Mouse (Mus musculus): ENCODE results near the gene Tmem109. TPM values are rescaled to one million over a fixed set of nuclear protein-coding genes. Genes with fewer than 3 reads are reported as not detected.
A peak's percentile ranks its signal among the peaks of the same experiment; 100 is the strongest.

Tmem109 gene
- polyA plus RNA-seq, 1 experiment from 2014 or later, result 50.7 TPM

DNA sequence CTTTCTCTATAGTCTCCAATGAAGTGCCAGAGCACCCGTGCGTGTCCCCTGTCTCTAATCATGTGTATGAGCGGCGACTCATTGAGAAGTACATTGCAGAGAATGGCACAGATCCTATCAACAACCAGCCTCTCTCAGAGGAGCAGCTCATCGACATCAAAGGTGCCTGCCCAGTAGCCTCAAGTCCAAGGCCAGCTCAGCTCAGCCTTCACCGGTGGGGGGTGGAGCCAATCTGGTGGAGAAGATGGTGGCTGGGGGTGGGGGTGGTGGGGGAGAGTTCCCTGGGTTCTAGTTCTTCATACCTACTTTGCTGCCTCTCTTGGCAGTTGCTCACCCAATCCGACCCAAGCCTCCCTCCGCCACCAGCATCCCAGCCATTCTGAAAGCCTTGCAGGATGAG, 15.7 kb upstream of the Tmem109 start:
- Histone ChIP-seq H3K27me3 (replicated peaks; ENCODE audit: control insufficient read depth, insufficient read depth, low read length) (no peaks in the 10 kb centered on the region), H3K9ac (ENCODE audit: low read depth, low read length) (no peak overlapping the region), H3K4me3 (ENCODE audit: low read length) (no peak overlapping the region), H3K36me3 (ENCODE audit: control insufficient read depth, insufficient read depth, low read length) (peaks cover 43% of the 10 kb centered on the region), H3K9me3 (ENCODE audit: control insufficient read depth, low read length) (no peaks in the 10 kb centered on the region), H3K4me1 (ENCODE audit: control insufficient read depth, insufficient read depth, low read depth, low read length) (peaks cover 15% of the 10 kb centered on the region), H3K27ac (ENCODE audit: low read depth, low read length) (no peak overlapping the region), H3K4me2 (ENCODE audit: low read length) (no peak overlapping the region)
- 92% methylated on average over 8 of the region's 8 CpGs for WGBS
- ATAC-seq, result no peak

- H3K9me3 ChIP-seq (ENCODE audit: control insufficient read depth, low read length), result no peaks in the 10 kb centered on the region
- peak overlapping the region; percentile 94 for H3K4me3 ChIP-seq (ENCODE audit: low read length)
- H3K36me3 ChIP-seq (ENCODE audit: control insufficient read depth, insufficient read depth, low read length), result peaks cover 37% of the 10 kb centered on the region
- H3K9ac ChIP-seq (ENCODE audit: low read depth, low read length), result no peak overlapping the region; the same call in 1 of the 2 replicates
- H3K4me1 ChIP-seq (ENCODE audit: control insufficient read depth, insufficient read depth, low read depth, low read length), result peaks cover 15% of the 10 kb centered on the region
- no peak overlapping the region for H3K27ac ChIP-seq (ENCODE audit: low read depth, low read length)
- WGBS, result 78% methylated on average over 7 of the region's 7 CpGs
- peak overlapping the region; percentile 62 for H3K4me2 ChIP-seq (ENCODE audit: low read length)
- H3K27me3 ChIP-seq (replicated peaks; ENCODE audit: control insufficient read depth, insufficient read depth, low read length), result no peaks in the 10 kb centered on the region
- no peak for ATAC-seq
Measured at GRCm38 (mm10) chr19:10896849-10897248, 15.0 kb upstream of the Tmem109 start.

GRCm38 (mm10) chr19:10895708-10896107, 13.9 kb upstream of the Tmem109 start:
- peaks cover 26% of the 10 kb centered on the region for H3K36me3 ChIP-seq (ENCODE audit: control insufficient read depth, insufficient read depth, low read length)
- H3K27me3 ChIP-seq (replicated peaks; ENCODE audit: control insufficient read depth, insufficient read depth, low read length), result no peaks in the 10 kb centered on the region
- H3K9me3 ChIP-seq (ENCODE audit: control insufficient read depth, low read length), result no peaks in the 10 kb centered on the region
- peak overlapping the region; percentile 94 for H3K4me3 ChIP-seq (ENCODE audit: low read length)
- H3K9ac ChIP-seq (ENCODE audit: low read depth, low read length), result peak overlapping the region; percentile 92
- under 1% methylated on average over 16 of the region's 16 CpGs for WGBS
- H3K4me1 ChIP-seq (ENCODE audit: control insufficient read depth, insufficient read depth, low read depth, low read length), result peaks cover 15% of the 10 kb centered on the region
- H3K27ac ChIP-seq (ENCODE audit: low read depth, low read length), result peak overlapping the region; percentile 95
- peak overlapping the region; percentile 62 for H3K4me2 ChIP-seq (ENCODE audit: low read length)
- no peak for ATAC-seq

DNA sequence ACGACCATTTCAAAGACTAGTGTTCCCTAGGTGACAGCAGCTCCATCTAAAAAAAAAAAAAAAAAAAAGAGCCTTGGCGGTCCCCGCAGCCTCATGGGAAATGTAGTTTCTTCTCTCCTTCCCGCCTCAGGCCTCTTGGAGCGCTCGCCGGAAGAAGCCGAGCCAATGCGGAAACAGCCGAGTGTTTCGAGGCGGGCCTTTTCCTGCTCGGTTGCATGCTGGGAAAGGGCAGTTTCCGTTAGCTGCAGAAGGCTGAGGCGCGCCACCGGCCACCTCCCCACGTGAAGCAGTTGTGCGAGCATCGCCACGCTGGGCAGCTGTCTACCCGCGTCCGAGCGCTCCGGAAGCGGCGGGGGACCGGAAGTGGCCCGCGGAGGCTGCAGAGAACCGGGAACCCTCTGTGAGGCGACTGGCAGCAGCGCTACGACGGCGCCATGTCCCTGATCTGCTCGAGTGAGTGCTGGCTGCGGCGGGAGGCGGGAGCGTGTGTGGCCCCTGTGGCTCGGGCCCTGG, 13.3 kb upstream of the Tmem109 start, which contains the start of gene Prpf19:
Prpf19 (plus strand) TSS at position 216 of the 513 bp plus-strand sequence.
- WGBS, result under 1% methylated on average over 43 of the region's 43 CpGs
- H3K9me3 ChIP-seq (ENCODE audit: control insufficient read depth, low read length), result no peaks in the 10 kb centered on the region
- peaks cover 15% of the 10 kb centered on the region for H3K4me1 ChIP-seq (ENCODE audit: control insufficient read depth, insufficient read depth, low read depth, low read length)
- peaks cover 19% of the 10 kb centered on the region for H3K36me3 ChIP-seq (ENCODE audit: control insufficient read depth, insufficient read depth, low read length)
- H3K4me3 ChIP-seq (ENCODE audit: low read length), result peak within 1 kb of the TSS; percentile 94
- H3K9ac ChIP-seq (ENCODE audit: low read depth, low read length), result peak within 1 kb of the TSS; percentile 92
- H3K27ac ChIP-seq (ENCODE audit: low read depth, low read length), result peak within 1 kb of the TSS; percentile 95
- ATAC-seq, result peak; percentile 97
- H3K27me3 ChIP-seq (replicated peaks; ENCODE audit: control insufficient read depth, insufficient read depth, low read length), result no peaks in the 10 kb centered on the region
- H3K4me2 ChIP-seq (ENCODE audit: low read length), result peak within 1 kb of the TSS; percentile 62

DNA sequence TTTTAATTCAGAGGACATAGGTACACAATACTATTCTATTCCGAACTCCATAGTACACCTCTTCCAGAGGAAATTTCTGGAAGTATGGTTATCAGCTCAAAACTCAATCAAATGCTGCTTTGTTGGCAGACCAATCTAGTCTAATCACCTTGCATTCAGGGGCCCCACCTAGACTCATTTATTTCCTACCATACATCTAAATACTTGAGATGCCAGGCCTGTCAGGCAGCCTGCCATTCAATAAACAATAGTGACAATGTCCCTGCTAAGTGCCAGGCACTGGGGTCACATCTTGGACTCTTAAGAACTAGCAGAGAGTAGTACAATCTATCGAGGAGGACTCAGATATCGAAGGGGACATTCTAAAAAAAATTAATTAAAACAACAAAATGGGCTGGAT, 10.4 kb upstream of the Tmem109 start:
- H3K9me3 ChIP-seq (ENCODE audit: control insufficient read depth, low read length), result no peaks in the 10 kb centered on the region
- H3K4me3 ChIP-seq (ENCODE audit: low read length), result no peak overlapping the region
- WGBS, result 91% methylated on average over 3 of the region's 3 CpGs
- no peak overlapping the region for H3K4me2 ChIP-seq (ENCODE audit: low read length)
- H3K36me3 ChIP-seq (ENCODE audit: control insufficient read depth, insufficient read depth, low read length), result no peaks in the 10 kb centered on the region
- no peak overlapping the region for H3K27ac ChIP-seq (ENCODE audit: low read depth, low read length)
- no peak overlapping the region for H3K9ac ChIP-seq (ENCODE audit: low read depth, low read length)
- H3K27me3 ChIP-seq (replicated peaks; ENCODE audit: control insufficient read depth, insufficient read depth, low read length), result no peaks in the 10 kb centered on the region
- no peak for ATAC-seq
- peaks cover 14% of the 10 kb centered on the region for H3K4me1 ChIP-seq (ENCODE audit: control insufficient read depth, insufficient read depth, low read depth, low read length)

GRCm38 (mm10) chr19:10880975-10881425, 801 bp downstream of the Tmem109 start:
- H3K4me1 ChIP-seq (ENCODE audit: control insufficient read depth, insufficient read depth, low read depth, low read length), result peaks cover 16% of the 10 kb centered on the region
- peak overlapping the region; percentile 72 for H3K4me3 ChIP-seq (ENCODE audit: low read length)
- H3K4me2 ChIP-seq (ENCODE audit: low read length), result peak overlapping the region; percentile 92
- peak overlapping the region; percentile 80 for H3K9ac ChIP-seq (ENCODE audit: low read depth, low read length)
- WGBS, result 0% methylated on average over 14 of the region's 14 CpGs
- peak overlapping the region; percentile 98 for H3K27ac ChIP-seq (ENCODE audit: low read depth, low read length)
- H3K9me3 ChIP-seq (ENCODE audit: control insufficient read depth, low read length), result 0 out of 2 replicates have a peak, but pooled peaks cover 3% of the 10 kb centered on the region
- no peak; the same call in 1 of the 2 replicates for ATAC-seq
- H3K36me3 ChIP-seq (ENCODE audit: control insufficient read depth, insufficient read depth, low read length), result no peaks in the 10 kb centered on the region
- H3K27me3 ChIP-seq (replicated peaks; ENCODE audit: control insufficient read depth, insufficient read depth, low read length), result no peaks in the 10 kb centered on the region

- Histone ChIP-seq H3K4me2 (ENCODE audit: low read length) (peak overlapping the region; percentile 92), H3K9ac (ENCODE audit: low read depth, low read length) (peak overlapping the region; percentile 80), H3K9me3 (ENCODE audit: control insufficient read depth, low read length) (0 out of 2 replicates have a peak, but pooled peaks cover 3% of the 10 kb centered on the region), H3K36me3 (ENCODE audit: control insufficient read depth, insufficient read depth, low read length) (no peaks in the 10 kb centered on the region), H3K4me1 (ENCODE audit: control insufficient read depth, insufficient read depth, low read depth, low read length) (peaks cover 16% of the 10 kb centered on the region), H3K4me3 (ENCODE audit: low read length) (peak overlapping the region; percentile 72), H3K27me3 (replicated peaks; ENCODE audit: control insufficient read depth, insufficient read depth, low read length) (no peaks in the 10 kb centered on the region), H3K27ac (ENCODE audit: low read depth, low read length) (peak overlapping the region; percentile 98)
- WGBS, result 46% methylated on average over 6 of the region's 7 CpGs
- ATAC-seq, result no peak
Measured at GRCm38 (mm10) chr19:10880085-10880974, 1.5 kb downstream of the Tmem109 start.

GRCm38 (mm10) chr19:10878201-10878837, 3.5 kb downstream of the Tmem109 start:
- H3K27me3 ChIP-seq (replicated peaks; ENCODE audit: control insufficient read depth, insufficient read depth, low read length), result no peaks in the 10 kb centered on the region
- H3K4me3 ChIP-seq (ENCODE audit: low read length), result no peak overlapping the region
- no peaks in the 10 kb centered on the region for H3K9me3 ChIP-seq (ENCODE audit: control insufficient read depth, low read length)
- peaks cover 16% of the 10 kb centered on the region for H3K4me1 ChIP-seq (ENCODE audit: control insufficient read depth, insufficient read depth, low read depth, low read length)
- WGBS, result 91% methylated on average over 7 of the region's 7 CpGs
- ATAC-seq, result no peak
- no peak overlapping the region for H3K9ac ChIP-seq (ENCODE audit: low read depth, low read length)
- H3K36me3 ChIP-seq (ENCODE audit: control insufficient read depth, insufficient read depth, low read length), result peaks cover 7% of the 10 kb centered on the region
- no peak overlapping the region for H3K27ac ChIP-seq (ENCODE audit: low read depth, low read length)
- H3K4me2 ChIP-seq (ENCODE audit: low read length), result no peak overlapping the region
